Mouse (Mus musculus): Measurements from ENCODE around the gene Tspoap1. TPM values are rescaled to one million over a fixed set of nuclear protein-coding genes. Genes with fewer than 3 reads are reported as not detected.

The Tspoap1 gene
- polyA plus RNA-seq, 1 experiment from 2014 or later: 11.0 TPM

- no peaks in the 10 kb centered on the region for H3K27me3 ChIP-seq (ENCODE audit: poor library complexity, severe bottlenecking)
- H3K4me3 ChIP-seq: no peak overlapping the region
- peaks cover 7% of the 10 kb centered on the region for H3K4me1 ChIP-seq
- H3K9me3 ChIP-seq: no peaks in the 10 kb centered on the region
- H3K27ac ChIP-seq: no peak overlapping the region
- WGBS: 88% methylated on average over 7 of the region's 7 CpGs
- H3K36me3 ChIP-seq (replicated peaks): no peaks in the 10 kb centered on the region
- DNase-seq (ENCODE audit: extremely low spot score, low spot score): no peak
These were observed 47.9 kb downstream of the Tspoap1 start for GRCm38 (mm10) chr11:87808236-87808635.

GRCm38 (mm10) chr11:87811396-87811795 lies 51.1 kb downstream of the Tspoap1 start:
- Histone ChIP-seq H3K27ac (no peak overlapping the region), H3K4me3 (no peak overlapping the region), H3K4me1 (peaks cover 10% of the 10 kb centered on the region), H3K36me3 (replicated peaks) (no peaks in the 10 kb centered on the region), H3K27me3 (ENCODE audit: poor library complexity, severe bottlenecking) (peaks cover 16% of the 10 kb centered on the region), H3K9me3 (no peaks in the 10 kb centered on the region)
- 70% methylated on average over 4 of the region's 4 CpGs for WGBS
- DNase-seq (ENCODE audit: extremely low spot score, low spot score): no peak

- DNase-seq (ENCODE audit: extremely low spot score, low spot score): no peak
- WGBS: 78% methylated on average over 8 of the region's 8 CpGs
- Histone ChIP-seq H3K4me1 (peaks cover 23% of the 10 kb centered on the region), H3K9me3 (no peaks in the 10 kb centered on the region), H3K4me3 (no peak overlapping the region), H3K27ac (no peak overlapping the region), H3K36me3 (replicated peaks) (no peaks in the 10 kb centered on the region), H3K27me3 (ENCODE audit: poor library complexity, severe bottlenecking) (peaks cover 38% of the 10 kb centered on the region)
These were observed 54.5 kb downstream of the Tspoap1 start for GRCm38 (mm10) chr11:87814831-87815230.

- H3K27ac ChIP-seq: peak overlapping the region; percentile 65
- 4% methylated on average over 31 of the region's 31 CpGs for WGBS
These were observed 56.5 kb downstream of the Tspoap1 start for GRCm38 (mm10) chr11:87816707-87817442.

GRCm38 (mm10) chr11:87817443-87817773 lies 57.1 kb downstream of the Tspoap1 start:
- DNase-seq (ENCODE audit: extremely low spot score, low spot score): no peak
- Histone ChIP-seq H3K4me1 (peaks cover 21% of the 10 kb centered on the region), H3K9me3 (no peaks in the 10 kb centered on the region), H3K4me3 (peak overlapping the region; percentile 54), H3K27ac (peak overlapping the region; percentile 65), H3K27me3 (ENCODE audit: poor library complexity, severe bottlenecking) (peaks cover 38% of the 10 kb centered on the region), H3K36me3 (replicated peaks) (no peaks in the 10 kb centered on the region)
- 32% methylated on average over 4 of the region's 4 CpGs for WGBS

More at GRCm38 (mm10) chr11:87816707-87817442, 56.5 kb downstream of the Tspoap1 start:
- Histone ChIP-seq H3K4me3 (peak overlapping the region; percentile 54), H3K36me3 (replicated peaks) (no peaks in the 10 kb centered on the region), H3K4me1 (peaks cover 21% of the 10 kb centered on the region), H3K27me3 (ENCODE audit: poor library complexity, severe bottlenecking) (peaks cover 38% of the 10 kb centered on the region), H3K9me3 (no peaks in the 10 kb centered on the region)
- DNase-seq (ENCODE audit: extremely low spot score, low spot score): peak; percentile 57

- peaks cover 31% of the 10 kb centered on the region for H3K27me3 ChIP-seq (ENCODE audit: poor library complexity, severe bottlenecking)
- WGBS: 48% methylated on average over 5 of the region's 5 CpGs
- no peaks in the 10 kb centered on the region for H3K36me3 ChIP-seq (replicated peaks)
- no peak for DNase-seq (ENCODE audit: extremely low spot score, low spot score)
- H3K27ac ChIP-seq: no peak overlapping the region
- no peaks in the 10 kb centered on the region for H3K9me3 ChIP-seq
- H3K4me1 ChIP-seq: peaks cover 17% of the 10 kb centered on the region
- no peak overlapping the region for H3K4me3 ChIP-seq
These were observed 61.2 kb downstream of the Tspoap1 start for GRCm38 (mm10) chr11:87821502-87821901.

GRCm38 (mm10) chr11:87828239-87828900 lies 68.0 kb downstream of the Tspoap1 start, which contains the start of gene Lpo:
Lpo (minus strand) TSS chr11:87828289.
- Histone ChIP-seq H3K36me3 (replicated peaks) (no peaks in the 10 kb centered on the region), H3K27me3 (ENCODE audit: poor library complexity, severe bottlenecking) (peaks cover 5% of the 10 kb centered on the region; the same call in 1 of the 2 replicates), H3K27ac (no peak within 1 kb of the TSS), H3K4me1 (peaks cover 11% of the 10 kb centered on the region), H3K4me3 (no peak within 1 kb of the TSS), H3K9me3 (no peaks in the 10 kb centered on the region)
- DNase-seq (ENCODE audit: extremely low spot score, low spot score): no peak
- WGBS: 69% methylated on average over 10 of the region's 10 CpGs

MicroRNAs encoded within 50 kb of the gene (microRNA counts, 519-probe panel; counts per million panel counts)
- microRNA mmu-miR-142-3p: 5,360 counts per million, percentile 87 among the panel's probes with 10 or more counts
- 4,325 counts per million, percentile 78 among the panel's probes with 10 or more counts for microRNA mmu-miR-142-5p

Small RNA genes lying within 50 kb of the gene (microRNA-seq; reads per million reads assigned to microRNA genes)
- not detected for gene Mir142
- not detected for gene Mir142b

Other genes starting within 250 kb of the Tspoap1 start
- not detected in 2 replicates for gene Gm11492, start 193.9 kb upstream of the Tspoap1 start, polyA plus RNA-seq (2016; fragmentation: Nextera tagmentation; extraction: Ambion mirVana)
- gene Sept4, start 191.6 kb upstream of the Tspoap1 start, polyA plus RNA-seq (2016; fragmentation: Nextera tagmentation; extraction: Ambion mirVana): 7.6 and 8.1 TPM in 2 replicates
- 62.4 and 66.2 TPM in 2 replicates for gene Mtmr4, start 168.4 kb upstream of the Tspoap1 start, polyA plus RNA-seq (2016; fragmentation: Nextera tagmentation; extraction: Ambion mirVana)
- 0.31 and 0.38 TPM in 2 replicates for gene Hsf5, start 143.4 kb upstream of the Tspoap1 start, polyA plus RNA-seq (2016; fragmentation: Nextera tagmentation; extraction: Ambion mirVana)
- gene Rnf43, start 97.8 kb upstream of the Tspoap1 start, polyA plus RNA-seq (2016; fragmentation: Nextera tagmentation; extraction: Ambion mirVana): 1.1 and 1.9 TPM in 2 replicates
- gene Supt4a, start 23.0 kb upstream of the Tspoap1 start, polyA plus RNA-seq (2016; fragmentation: Nextera tagmentation; extraction: Ambion mirVana): 153 and 160 TPM in 2 replicates
- gene Mpo, start 33.0 kb downstream of the Tspoap1 start, polyA plus RNA-seq (2016; fragmentation: Nextera tagmentation; extraction: Ambion mirVana): 4.5 and 5.1 TPM in 2 replicates
- 0.06 and 0.14 TPM in 2 replicates for gene Lpo, start 67.7 kb downstream of the Tspoap1 start, polyA plus RNA-seq (2016; fragmentation: Nextera tagmentation; extraction: Ambion mirVana)
- 17.6 and 18.5 TPM in 2 replicates for gene Mks1, start 92.7 kb downstream of the Tspoap1 start, polyA plus RNA-seq (2016; fragmentation: Nextera tagmentation; extraction: Ambion mirVana)
- not detected in 2 replicates for gene Epx, start 115.0 kb downstream of the Tspoap1 start, polyA plus RNA-seq (2016; fragmentation: Nextera tagmentation; extraction: Ambion mirVana)
- not detected in 2 replicates for gene Olfr462, start 131.7 kb downstream of the Tspoap1 start, polyA plus RNA-seq (2016; fragmentation: Nextera tagmentation; extraction: Ambion mirVana)
- gene Olfr463, start 136.8 kb downstream of the Tspoap1 start, polyA plus RNA-seq (2016; fragmentation: Nextera tagmentation; extraction: Ambion mirVana): not detected in 2 replicates
- gene Olfr464, start 160.4 kb downstream of the Tspoap1 start, polyA plus RNA-seq (2016; fragmentation: Nextera tagmentation; extraction: Ambion mirVana): not detected in 2 replicates
- 24.8 and 25.9 TPM in 2 replicates for gene Dynll2, start 227.0 kb downstream of the Tspoap1 start, polyA plus RNA-seq (2016; fragmentation: Nextera tagmentation; extraction: Ambion mirVana)